Mouse (Mus musculus) right cerebral cortex, postnatal 14 days (tissue): ENCODE data around the gene Tbc1d2.
"Not testable (repeated sequence)": the region's sequence is repeated elsewhere in the genome, so short reads cannot be mapped to it uniquely, and the experiment has no call there.

Source experiments
- DNase-seq: peaks from one replicate; pipeline ENCODE4 v3.0.0; 2022

Tbc1d2 gene

DNA sequence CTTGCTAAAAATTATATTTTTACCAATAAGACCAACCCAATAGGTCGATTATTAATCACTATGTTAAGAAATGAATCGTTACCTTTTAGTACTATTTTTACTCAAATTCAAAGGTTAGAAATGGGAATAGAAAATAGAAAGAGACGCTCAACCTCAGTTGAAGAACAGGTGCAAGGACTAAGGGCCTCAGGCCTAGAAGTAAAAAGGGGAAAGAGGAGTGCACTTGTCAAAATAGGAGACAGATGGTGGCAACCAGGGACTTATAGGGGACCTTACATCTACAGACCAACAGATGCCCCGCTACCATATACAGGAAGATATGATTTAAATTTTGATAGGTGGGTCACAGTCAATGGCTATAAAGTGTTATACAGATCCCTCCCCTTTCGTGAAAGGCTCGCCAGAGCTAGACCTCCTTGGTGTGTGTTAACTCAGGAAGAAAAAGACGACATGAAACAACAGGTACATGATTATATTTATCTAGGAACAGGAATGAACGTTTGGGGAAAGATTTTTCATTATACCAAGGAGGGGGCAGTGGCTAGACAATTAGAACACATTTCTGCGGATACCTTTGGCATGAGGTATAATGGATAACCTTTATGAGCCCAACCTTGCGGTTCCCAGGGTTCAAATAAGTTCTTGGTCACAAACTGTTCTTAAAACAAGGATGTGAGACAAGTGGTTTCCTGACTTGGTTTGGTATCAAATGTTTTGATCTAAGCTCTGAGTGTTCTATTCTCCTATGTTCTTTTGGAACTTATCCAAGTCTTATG is 74.3 kb downstream of the Tbc1d2 start:
- not testable (repeated sequence) for DNase-seq

DNA sequence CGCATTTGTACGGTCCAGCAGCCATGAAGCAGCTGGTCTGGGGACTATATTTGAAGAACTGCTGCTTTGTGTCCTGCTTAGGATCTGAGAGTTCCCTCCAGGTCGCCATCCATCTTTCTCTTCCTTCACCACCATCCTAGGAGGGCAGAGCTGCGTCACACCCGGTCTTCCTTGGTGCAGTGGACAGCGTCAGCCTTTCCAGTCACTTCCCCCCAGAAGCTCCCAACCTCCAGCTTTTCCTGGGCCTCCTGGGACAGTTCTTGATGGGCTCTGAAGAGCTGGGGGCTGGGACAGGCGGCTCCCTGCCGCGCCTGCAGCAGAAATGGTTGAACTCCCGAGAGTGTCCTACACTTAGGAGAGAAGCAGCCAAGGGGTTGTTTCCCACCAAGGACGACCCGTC is 75.2 kb downstream of the Tbc1d2 start:
- no peak for DNase-seq

DNA sequence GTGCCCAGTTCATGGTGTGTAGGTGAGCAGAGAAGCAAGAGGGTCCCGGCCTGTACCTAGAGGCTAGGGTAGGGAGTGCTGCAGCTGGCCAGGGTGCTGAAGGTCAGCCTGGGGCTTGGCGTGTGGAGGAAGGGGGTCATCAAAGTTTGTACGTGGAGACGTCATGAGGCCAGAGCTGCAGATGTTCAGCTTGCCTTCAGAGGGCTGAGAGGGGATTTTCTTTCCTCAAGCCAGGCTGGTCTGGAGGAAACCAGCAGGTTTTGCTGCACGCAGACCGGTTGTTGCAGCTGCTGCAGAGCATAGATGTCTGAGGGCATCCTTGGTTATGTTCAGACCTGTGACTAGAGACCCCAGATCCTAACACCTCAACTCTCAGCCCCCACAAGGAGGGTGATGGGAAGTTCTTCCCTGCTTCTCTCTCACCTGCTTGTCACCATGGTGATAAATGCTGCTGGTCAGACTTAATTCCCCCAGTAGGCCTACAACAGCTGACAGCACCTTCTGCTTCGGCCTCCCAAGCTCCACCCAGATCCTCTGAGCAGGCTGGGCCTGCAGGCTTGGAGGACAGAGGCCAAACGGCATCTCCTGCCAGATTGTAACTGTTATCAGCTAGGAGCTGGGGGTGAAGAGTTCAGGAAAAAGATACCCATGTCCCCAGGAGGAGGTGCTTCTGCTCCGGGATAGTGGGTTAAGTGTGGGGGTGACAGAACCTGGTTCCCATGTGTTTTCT is 75.8 kb downstream of the Tbc1d2 start:
- DNase-seq = no peak

DNA sequence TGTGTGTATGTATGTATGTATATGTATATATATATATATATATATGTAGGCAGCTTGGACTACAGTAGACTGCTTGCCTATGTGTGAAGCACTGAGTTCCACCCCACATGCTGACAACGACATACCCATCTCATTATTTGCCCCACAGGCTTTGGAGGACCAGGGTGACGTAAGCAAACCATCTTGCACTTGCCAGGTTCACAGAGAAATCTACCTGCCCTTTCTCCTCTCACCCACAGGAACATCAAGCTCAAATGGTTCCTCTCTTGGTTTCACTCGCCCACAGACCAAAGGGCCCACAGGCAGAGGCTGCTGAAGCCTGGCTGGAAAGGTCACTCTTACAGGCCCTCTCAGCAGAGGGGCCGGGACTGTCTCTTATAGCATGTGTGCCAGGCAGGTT is 77.4 kb downstream of the Tbc1d2 start:
- no peak for DNase-seq

DNA sequence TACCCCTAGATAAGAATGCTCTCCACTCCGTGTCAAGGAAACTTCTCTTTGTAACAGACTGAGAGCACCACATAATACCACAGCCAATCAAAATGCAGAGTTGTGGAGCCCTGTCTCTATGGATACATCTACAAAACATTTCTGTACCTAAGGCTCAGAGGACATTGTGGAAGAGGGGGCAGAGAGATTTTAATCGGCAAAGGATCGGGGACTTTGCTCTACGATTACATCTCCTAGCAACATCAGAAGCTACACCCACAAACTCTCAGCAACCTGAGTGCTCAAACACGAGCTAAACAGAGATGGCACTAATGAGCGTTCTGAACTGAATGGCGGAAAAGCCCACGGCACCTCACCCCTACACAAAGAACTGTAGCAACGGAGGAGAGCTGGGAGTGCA is 78.3 kb downstream of the Tbc1d2 start:
- no peak for DNase-seq

DNA sequence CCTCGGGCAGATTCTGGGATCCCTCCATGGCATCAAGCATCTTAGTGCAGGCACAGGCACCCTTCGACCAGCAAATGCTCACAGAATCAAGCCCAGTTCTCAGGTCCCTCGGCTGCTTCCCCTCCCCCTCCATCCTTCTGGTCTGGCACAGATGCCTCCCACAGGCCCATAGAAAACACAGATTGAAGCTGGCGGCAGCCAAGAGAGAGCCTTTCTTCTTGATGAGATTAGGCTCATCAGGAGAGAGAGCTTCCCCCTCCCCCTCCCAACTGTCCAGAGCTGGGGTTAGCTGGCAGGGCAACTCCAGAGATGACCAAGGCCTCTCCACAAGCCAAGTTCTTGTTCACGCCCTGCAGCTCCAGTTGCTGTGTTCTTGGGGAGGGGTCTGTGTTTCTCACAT is 80.3 kb downstream of the Tbc1d2 start:
- DNase-seq = peak; percentile 66

DNA sequence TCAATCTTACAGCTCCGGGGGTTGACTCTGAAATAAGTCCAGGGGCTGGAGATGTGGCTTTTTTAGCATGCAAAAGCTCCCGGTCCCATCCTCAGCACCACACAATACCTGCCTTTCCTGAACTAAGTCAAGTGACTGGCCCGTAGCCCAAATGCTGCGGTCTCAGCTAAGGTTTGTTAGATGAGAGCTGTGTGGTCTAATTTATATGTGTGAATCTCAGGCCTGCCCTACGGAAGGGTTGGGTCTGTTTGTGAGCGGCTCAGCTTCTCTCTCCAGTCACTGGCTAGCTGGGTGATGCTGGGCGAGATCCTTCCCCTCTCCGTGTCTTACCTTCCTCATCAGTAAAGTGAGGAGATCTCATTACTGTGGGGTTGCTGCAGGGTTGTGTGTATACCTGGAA is 81.8 kb downstream of the Tbc1d2 start:
- no peak for DNase-seq

DNA sequence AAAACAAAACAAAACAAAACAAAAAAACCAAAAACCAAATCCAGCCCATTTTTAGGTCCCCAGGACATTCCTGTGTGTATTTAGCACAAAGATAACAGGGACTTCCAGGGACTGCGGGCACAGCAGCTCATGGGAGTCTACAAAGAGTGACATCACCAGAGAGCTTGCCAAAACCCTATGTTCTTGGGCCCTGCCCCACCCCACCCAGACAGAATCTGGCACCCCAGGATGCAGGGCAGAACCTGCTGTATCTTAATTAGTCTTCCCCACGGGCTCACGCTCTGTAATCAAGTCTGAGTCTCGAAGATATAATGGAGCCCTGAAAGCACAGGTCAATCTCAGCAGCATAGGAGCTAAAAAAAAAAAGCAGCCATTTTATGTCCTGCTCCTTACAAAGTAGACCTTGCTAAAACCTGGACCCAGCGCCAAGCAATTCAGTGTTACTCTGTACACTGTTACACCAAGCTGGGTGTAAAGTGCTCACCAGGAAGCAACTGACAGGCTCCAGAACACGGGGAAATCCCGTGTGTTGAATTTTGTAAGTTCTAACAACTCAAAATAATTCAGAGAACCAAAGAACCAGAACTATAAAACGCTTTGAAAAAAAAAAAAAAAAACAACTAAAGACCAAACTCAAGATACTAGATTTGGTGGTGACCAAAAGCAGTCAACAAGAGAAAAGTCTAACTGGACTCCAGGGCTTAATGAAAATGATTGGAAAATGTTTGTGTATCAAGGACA is 82.9 kb downstream of the Tbc1d2 start:
- no peak for DNase-seq

DNA sequence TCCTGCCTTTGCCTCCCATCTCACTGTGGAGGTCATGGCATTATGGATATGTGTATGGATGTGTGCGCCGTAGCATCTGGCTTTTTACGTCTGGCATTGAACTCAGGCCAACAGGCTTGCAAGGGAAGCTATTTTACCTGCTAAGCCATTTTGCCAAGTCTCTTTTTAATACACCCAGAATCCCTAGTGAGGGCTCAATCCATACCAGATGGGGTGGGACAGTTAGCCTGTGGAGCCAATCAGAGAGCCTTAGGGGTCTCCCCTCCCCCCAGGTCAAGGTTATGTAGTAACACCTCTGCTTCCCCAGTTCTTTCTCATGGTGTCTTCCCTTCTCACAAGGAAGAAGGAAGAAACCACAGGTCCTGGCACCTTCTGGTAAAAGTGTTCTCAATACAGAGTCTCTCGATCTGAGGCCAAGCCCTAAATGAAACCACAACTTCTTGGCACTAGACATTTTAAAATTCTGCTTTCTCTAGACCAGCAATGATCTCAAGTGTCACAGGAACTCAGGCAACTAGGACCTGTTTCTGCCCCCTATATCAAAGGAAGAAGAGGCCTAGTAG is 84.5 kb downstream of the Tbc1d2 start:
- DNase-seq = no peak

DNA sequence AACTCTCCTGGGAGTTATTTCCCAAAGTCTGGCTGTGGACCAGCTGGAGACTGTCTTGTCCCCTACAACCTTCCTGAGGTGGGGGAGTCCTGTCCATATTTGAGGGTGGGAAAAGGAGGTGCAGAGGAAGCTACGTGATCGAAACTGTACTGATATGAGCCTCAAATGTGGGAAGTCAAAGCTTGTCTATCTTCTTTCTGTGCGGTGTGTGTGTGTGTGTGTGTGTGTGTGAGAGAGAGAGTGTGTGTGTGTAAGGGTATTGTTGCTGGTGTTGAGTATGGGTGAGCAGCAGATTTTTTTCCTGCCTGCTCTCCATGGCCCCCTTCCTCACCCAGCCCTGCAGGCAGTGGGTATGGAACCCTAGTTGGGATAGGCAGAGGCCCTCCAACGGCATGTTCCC is 85.8 kb downstream of the Tbc1d2 start:
- DNase-seq = no peak

DNA sequence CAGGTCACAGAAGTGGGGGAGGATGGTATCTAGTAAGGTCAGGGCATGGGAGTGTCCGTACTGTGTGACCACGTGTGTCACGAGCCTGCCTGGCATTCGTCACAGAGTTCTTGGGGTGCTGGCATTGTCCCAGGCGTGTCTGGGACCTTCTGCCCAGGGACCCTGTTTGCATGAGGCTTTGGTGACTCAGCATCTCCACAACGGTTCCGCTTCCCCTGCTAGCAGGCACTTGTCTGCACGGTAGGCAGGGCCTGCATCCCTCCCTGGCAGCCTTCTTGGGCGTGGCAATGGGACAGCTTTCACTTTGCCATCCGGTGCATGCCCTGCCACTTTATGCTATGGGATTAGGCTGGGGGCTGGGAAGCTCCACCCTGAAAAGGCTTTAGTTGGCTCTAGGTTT is 86.2 kb downstream of the Tbc1d2 start:
- peak; percentile 46 for DNase-seq

DNA sequence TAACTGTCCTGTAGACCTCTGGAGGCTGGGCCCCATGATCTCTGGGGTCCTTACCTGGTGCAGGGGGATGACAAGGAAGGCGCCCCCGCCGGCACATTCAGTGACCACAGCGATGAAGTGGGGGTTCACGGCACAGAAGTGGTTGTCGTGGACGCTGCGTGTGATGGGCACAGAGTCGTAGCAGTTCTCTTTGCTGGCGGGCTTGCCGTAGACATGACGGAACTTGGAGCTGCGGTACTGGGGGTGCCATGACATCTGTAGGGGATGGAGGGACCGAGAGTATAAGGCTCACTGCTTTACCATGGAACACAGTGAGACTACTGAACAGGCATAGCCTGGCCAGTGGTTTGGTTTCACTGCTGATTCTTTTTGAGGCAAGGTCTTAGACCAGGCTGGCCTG is 87.2 kb downstream of the Tbc1d2 start:
- DNase-seq = no peak

DNA sequence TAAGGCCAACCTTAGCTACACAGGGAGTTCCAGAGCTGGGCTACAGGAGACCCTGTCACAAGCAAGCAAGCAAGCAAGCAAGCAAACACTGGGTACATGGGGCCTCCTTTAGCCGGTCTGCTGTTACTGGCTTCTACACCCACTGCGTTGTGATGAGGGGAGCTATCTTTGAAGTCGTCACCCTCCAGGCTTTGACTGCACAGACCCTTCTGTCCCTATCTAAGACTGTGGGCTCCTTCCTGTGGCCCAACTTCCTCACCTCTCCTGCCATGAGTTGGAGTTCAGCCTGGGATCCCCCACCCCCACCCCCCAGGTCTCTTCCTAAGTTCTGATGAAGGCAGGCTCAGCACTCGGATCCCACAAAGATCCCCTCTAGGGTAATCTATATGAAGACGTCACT is 88.0 kb downstream of the Tbc1d2 start:
- DNase-seq = no peak

DNA sequence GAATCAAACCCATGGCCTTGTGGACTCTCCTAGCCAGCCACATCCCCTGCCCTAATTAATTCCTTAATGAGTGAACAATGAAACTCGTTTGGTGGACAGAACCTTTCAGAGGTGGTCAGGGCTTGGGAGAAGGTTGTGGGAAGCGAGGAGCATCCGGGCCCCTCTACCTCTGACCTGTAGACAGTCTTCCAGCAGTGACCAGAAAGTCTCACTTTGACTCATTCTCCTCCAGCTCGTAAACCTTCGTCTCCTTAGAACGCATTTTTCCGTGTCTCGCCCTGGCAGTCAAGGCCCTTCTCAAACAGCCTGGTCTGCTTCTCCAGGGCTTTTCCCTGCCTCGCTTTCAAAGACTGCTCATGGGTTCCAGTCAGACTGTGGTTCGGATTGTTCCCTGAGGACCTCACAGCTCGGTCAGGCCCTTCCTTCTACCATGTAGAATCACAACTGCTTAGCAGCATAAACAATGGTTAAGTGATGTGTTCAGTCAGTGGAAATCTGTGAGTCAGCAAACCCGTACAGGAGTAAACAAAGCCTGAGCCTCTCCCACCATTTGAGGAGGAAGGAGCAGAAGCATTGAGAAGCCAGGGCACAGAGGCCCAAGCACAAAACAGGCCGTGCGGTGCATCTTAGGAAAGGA is 89.8 kb downstream of the Tbc1d2 start:
- no peak for DNase-seq

DNA sequence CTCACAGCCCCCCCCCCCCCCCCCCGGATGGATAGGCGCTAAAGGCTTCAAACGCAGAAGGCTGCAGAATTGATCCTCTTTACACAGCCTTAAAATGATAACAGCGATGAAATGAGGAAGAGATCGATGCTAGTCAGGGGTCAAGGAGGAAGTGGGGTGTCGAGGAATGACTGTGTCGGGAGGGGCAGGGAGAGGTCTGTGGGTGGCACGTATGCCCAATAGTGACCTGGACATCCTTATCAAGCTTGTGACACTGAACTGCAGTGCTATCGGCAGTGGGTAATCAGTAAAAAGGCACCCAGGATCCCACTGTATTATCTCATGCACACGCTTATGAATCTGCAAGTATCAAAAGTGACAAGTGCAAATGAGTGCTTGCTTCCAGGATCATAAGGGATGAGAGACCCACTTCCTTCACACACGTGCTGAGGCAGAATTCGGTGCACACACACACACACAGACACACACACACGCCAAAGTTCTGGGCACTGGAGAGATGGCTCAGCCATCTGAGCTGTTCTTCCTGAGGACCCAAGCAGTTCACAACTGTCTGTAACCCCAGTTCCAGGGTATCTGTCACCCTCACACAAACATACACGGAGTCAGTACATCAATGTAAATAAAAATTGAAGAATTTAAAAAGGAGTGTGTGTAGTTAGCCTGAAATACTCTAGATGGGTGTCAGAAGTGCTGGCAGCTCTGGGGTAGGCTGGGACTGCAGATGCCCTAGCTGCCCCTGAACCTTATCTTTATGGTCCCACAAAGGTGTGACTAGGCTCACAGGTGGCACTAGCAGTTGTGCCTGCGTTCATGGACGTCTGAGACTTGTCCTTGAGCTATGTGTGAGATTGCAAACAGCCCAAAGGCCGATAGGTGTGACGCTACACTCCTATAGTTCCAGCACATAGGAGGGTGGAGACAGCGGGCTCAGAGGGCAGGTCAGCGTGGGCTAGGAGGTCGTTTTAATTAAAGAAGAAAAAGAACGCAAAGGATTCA is 91.0 kb downstream of the Tbc1d2 start:
- DNase-seq = no peak

DNA sequence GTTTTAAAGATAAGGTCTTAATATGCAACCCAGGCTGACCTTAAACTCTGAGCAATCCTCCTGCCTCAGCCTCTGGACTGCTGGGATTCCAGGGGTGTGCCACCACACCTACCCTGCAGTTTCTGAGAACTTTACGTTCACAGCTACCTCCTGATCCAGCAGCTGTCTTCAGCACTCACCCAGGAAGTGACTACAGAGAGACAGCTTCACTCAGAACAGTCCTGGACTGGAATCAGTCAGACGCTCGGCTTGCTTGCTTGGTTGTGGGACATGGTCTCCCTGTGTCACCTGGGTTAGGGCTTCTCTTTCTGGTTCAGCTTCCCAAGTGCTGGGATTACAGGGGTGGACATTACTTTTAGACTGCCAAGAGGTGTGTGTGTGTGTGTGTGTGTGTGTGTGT is 93.1 kb downstream of the Tbc1d2 start:
- no peak for DNase-seq

DNA sequence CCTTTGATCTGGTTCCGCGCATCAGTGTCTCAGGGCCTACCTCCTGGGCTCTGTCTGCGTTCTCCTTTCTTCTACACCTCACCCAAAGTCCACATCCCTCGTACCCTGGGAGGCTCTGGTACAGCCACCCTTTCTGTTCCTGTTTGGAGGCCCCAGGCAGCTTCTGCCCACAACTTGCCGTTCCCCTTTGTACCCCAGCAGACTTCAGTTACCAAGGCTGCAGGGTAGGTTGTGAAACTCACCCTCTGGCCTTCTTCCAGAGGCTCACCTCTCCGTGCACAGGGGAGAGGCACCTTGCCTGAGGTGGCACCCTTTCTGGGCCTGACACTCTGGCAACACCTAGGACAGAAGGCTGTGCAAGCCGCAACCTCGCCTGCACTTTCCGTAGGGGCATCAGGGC is 94.2 kb downstream of the Tbc1d2 start:
- no peak for DNase-seq
